Mouse (Mus musculus) cortical plate, adult 2 months (tissue): Measurements from ENCODE around the gene Slx4.

Source experiments
- CTCF ChIP-seq: fragments of 200-500 bp; IDR thresholded peaks from 2 replicates; pipeline ENCODE4 v1.5.1; 2011; ENCODE audit warnings: mild to moderate bottlenecking, control low read depth, low read length; ENCODE audit not compliant: insufficient read depth; ENCODE audit errors: extremely low read depth
- POLR2A ChIP-seq: fragments of 200-500 bp; IDR thresholded peaks from 2 replicates; pipeline ENCODE4 v1.6.1; 2011; ENCODE audit warnings: mild to moderate bottlenecking, low read length, control low read depth; ENCODE audit not compliant: insufficient read depth; ENCODE audit errors: extremely low read depth

GRCm38 (mm10) chr16:4026672-4027071 is 23.1 kb upstream of the Slx4 start:
- TF ChIP-seq CTCF (no peak), POLR2A (no peak)
